Mouse (Mus musculus): ENCODE measurements around the gene Svop. TPM values are rescaled to one million over a fixed set of nuclear protein-coding genes. Genes with fewer than 3 reads are reported as not detected.

The Svop gene
- polyA plus RNA-seq, 1 experiment: 0.04 TPM

- Histone ChIP-seq H3K4me3 (ENCODE audit: insufficient read depth, poor library complexity, severe bottlenecking) (no peak overlapping the region), H3K79me2 (ENCODE audit: control insufficient read depth, insufficient read depth) (no peaks in the 10 kb centered on the region), H3K79me3 (ENCODE audit: low read depth) (no peaks in the 10 kb centered on the region), H3K36me3 (ENCODE audit: control insufficient read depth, insufficient read depth) (no peaks in the 10 kb centered on the region), H3K27me3 (ENCODE audit: control insufficient read depth, insufficient read depth, insufficient read length) (peaks cover 10% of the 10 kb centered on the region), H3ac (ENCODE audit: control insufficient read depth, insufficient read length, low read depth) (no peak overlapping the region)
- no peak for TF ChIP-seq MYOD1 (IDR thresholded peaks at IDR 0.05; ENCODE audit: control insufficient read depth, insufficient read length, low read depth)
- TF ChIP-seq FOSL1 (IDR thresholded peaks at IDR 0.05; ENCODE audit: insufficient read depth, low read length, poor library complexity, severe bottlenecking): no peak
- no peak for TF ChIP-seq CEBPB (IDR thresholded peaks at IDR 0.05; ENCODE audit: low read depth)
- no peak for TF ChIP-seq USF1 (IDR thresholded peaks at IDR 0.05; ENCODE audit: low read depth)
- TF ChIP-seq MYOG (IDR thresholded peaks at IDR 0.05; ENCODE audit: control insufficient read depth, extremely low read depth, insufficient read length): no peak
- no peak for TF ChIP-seq CTCF (IDR thresholded peaks at IDR 0.05; ENCODE audit: control insufficient read depth, insufficient read depth, insufficient read length)
- TF ChIP-seq MAX (IDR thresholded peaks at IDR 0.05): no peak
Observed at GRCm38 (mm10) chr5:114048731-114049308, 42.5 kb downstream of the Svop start.

GRCm38 (mm10) chr5:114047182-114047581 is 44.2 kb downstream of the Svop start:
- Histone ChIP-seq H3K79me3 (ENCODE audit: low read depth) (no peaks in the 10 kb centered on the region), H3K79me2 (ENCODE audit: control insufficient read depth, insufficient read depth) (no peaks in the 10 kb centered on the region), H3ac (ENCODE audit: control insufficient read depth, insufficient read length, low read depth) (no peak overlapping the region), H3K4me3 (ENCODE audit: insufficient read depth, poor library complexity, severe bottlenecking) (no peak overlapping the region), H3K36me3 (ENCODE audit: control insufficient read depth, insufficient read depth) (no peaks in the 10 kb centered on the region), H3K27me3 (ENCODE audit: control insufficient read depth, insufficient read depth, insufficient read length) (peaks cover 10% of the 10 kb centered on the region)
- TF ChIP-seq MYOG (IDR thresholded peaks at IDR 0.05; ENCODE audit: control insufficient read depth, extremely low read depth, insufficient read length): no peak
- no peak for TF ChIP-seq FOSL1 (IDR thresholded peaks at IDR 0.05; ENCODE audit: insufficient read depth, low read length, poor library complexity, severe bottlenecking)
- TF ChIP-seq CTCF (IDR thresholded peaks at IDR 0.05; ENCODE audit: control insufficient read depth, insufficient read depth, insufficient read length): no peak
- no peak for TF ChIP-seq CEBPB (IDR thresholded peaks at IDR 0.05; ENCODE audit: low read depth)
- no peak for TF ChIP-seq USF1 (IDR thresholded peaks at IDR 0.05; ENCODE audit: low read depth)
- no peak for TF ChIP-seq MYOD1 (IDR thresholded peaks at IDR 0.05; ENCODE audit: control insufficient read depth, insufficient read length, low read depth)
- no peak for TF ChIP-seq MAX (IDR thresholded peaks at IDR 0.05)

GRCm38 (mm10) chr5:114046604-114047003 is 44.8 kb downstream of the Svop start:
- peaks cover 10% of the 10 kb centered on the region for H3K27me3 ChIP-seq (ENCODE audit: control insufficient read depth, insufficient read depth, insufficient read length)
- H3K36me3 ChIP-seq (ENCODE audit: control insufficient read depth, insufficient read depth): no peaks in the 10 kb centered on the region
- H3K79me3 ChIP-seq (ENCODE audit: low read depth): no peaks in the 10 kb centered on the region
- no peak overlapping the region for H3ac ChIP-seq (ENCODE audit: control insufficient read depth, insufficient read length, low read depth)
- TF ChIP-seq MAX (IDR thresholded peaks at IDR 0.05) (no peak), FOSL1 (IDR thresholded peaks at IDR 0.05; ENCODE audit: insufficient read depth, low read length, poor library complexity, severe bottlenecking) (no peak), MYOD1 (IDR thresholded peaks at IDR 0.05; ENCODE audit: control insufficient read depth, insufficient read length, low read depth) (no peak), CTCF (IDR thresholded peaks at IDR 0.05; ENCODE audit: control insufficient read depth, insufficient read depth, insufficient read length) (no peak), CEBPB (IDR thresholded peaks at IDR 0.05; ENCODE audit: low read depth) (no peak), MYOG (IDR thresholded peaks at IDR 0.05; ENCODE audit: control insufficient read depth, extremely low read depth, insufficient read length) (no peak), USF1 (IDR thresholded peaks at IDR 0.05; ENCODE audit: low read depth) (no peak)
- H3K79me2 ChIP-seq (ENCODE audit: control insufficient read depth, insufficient read depth): no peaks in the 10 kb centered on the region
- no peak overlapping the region for H3K4me3 ChIP-seq (ENCODE audit: insufficient read depth, poor library complexity, severe bottlenecking)

GRCm38 (mm10) chr5:114046151-114046550 is 45.2 kb downstream of the Svop start:
- no peak overlapping the region for H3ac ChIP-seq (ENCODE audit: control insufficient read depth, insufficient read length, low read depth)
- H3K79me3 ChIP-seq (ENCODE audit: low read depth): no peaks in the 10 kb centered on the region
- H3K36me3 ChIP-seq (ENCODE audit: control insufficient read depth, insufficient read depth): no peaks in the 10 kb centered on the region
- no peak for TF ChIP-seq MYOG (IDR thresholded peaks at IDR 0.05; ENCODE audit: control insufficient read depth, extremely low read depth, insufficient read length)
- no peak for TF ChIP-seq USF1 (IDR thresholded peaks at IDR 0.05; ENCODE audit: low read depth)
- no peak for TF ChIP-seq MAX (IDR thresholded peaks at IDR 0.05)
- TF ChIP-seq CEBPB (IDR thresholded peaks at IDR 0.05; ENCODE audit: low read depth): no peak
- TF ChIP-seq CTCF (IDR thresholded peaks at IDR 0.05; ENCODE audit: control insufficient read depth, insufficient read depth, insufficient read length): no peak
- no peak for TF ChIP-seq FOSL1 (IDR thresholded peaks at IDR 0.05; ENCODE audit: insufficient read depth, low read length, poor library complexity, severe bottlenecking)
- TF ChIP-seq MYOD1 (IDR thresholded peaks at IDR 0.05; ENCODE audit: control insufficient read depth, insufficient read length, low read depth): no peak
- no peak overlapping the region for H3K4me3 ChIP-seq (ENCODE audit: insufficient read depth, poor library complexity, severe bottlenecking)
- peaks cover 10% of the 10 kb centered on the region for H3K27me3 ChIP-seq (ENCODE audit: control insufficient read depth, insufficient read depth, insufficient read length)
- H3K79me2 ChIP-seq (ENCODE audit: control insufficient read depth, insufficient read depth): no peaks in the 10 kb centered on the region

GRCm38 (mm10) chr5:114045134-114045533 is 46.2 kb downstream of the Svop start:
- no peak overlapping the region for H3ac ChIP-seq (ENCODE audit: control insufficient read depth, insufficient read length, low read depth)
- no peak for TF ChIP-seq MYOG (IDR thresholded peaks at IDR 0.05; ENCODE audit: control insufficient read depth, extremely low read depth, insufficient read length)
- no peak for TF ChIP-seq MYOD1 (IDR thresholded peaks at IDR 0.05; ENCODE audit: control insufficient read depth, insufficient read length, low read depth)
- TF ChIP-seq CTCF (IDR thresholded peaks at IDR 0.05; ENCODE audit: control insufficient read depth, insufficient read depth, insufficient read length): no peak
- TF ChIP-seq MAX (IDR thresholded peaks at IDR 0.05): no peak
- TF ChIP-seq FOSL1 (IDR thresholded peaks at IDR 0.05; ENCODE audit: insufficient read depth, low read length, poor library complexity, severe bottlenecking): no peak
- TF ChIP-seq USF1 (IDR thresholded peaks at IDR 0.05; ENCODE audit: low read depth): no peak
- TF ChIP-seq CEBPB (IDR thresholded peaks at IDR 0.05; ENCODE audit: low read depth): no peak
- H3K4me3 ChIP-seq (ENCODE audit: insufficient read depth, poor library complexity, severe bottlenecking): no peak overlapping the region
- no peaks in the 10 kb centered on the region for H3K79me3 ChIP-seq (ENCODE audit: low read depth)
- H3K36me3 ChIP-seq (ENCODE audit: control insufficient read depth, insufficient read depth): no peaks in the 10 kb centered on the region
- H3K27me3 ChIP-seq (ENCODE audit: control insufficient read depth, insufficient read depth, insufficient read length): peaks cover 6% of the 10 kb centered on the region
- no peaks in the 10 kb centered on the region for H3K79me2 ChIP-seq (ENCODE audit: control insufficient read depth, insufficient read depth)

Data from C2C12 (cell line).